Mouse (Mus musculus): ENCODE data around the gene Zfyve28.

DNA sequence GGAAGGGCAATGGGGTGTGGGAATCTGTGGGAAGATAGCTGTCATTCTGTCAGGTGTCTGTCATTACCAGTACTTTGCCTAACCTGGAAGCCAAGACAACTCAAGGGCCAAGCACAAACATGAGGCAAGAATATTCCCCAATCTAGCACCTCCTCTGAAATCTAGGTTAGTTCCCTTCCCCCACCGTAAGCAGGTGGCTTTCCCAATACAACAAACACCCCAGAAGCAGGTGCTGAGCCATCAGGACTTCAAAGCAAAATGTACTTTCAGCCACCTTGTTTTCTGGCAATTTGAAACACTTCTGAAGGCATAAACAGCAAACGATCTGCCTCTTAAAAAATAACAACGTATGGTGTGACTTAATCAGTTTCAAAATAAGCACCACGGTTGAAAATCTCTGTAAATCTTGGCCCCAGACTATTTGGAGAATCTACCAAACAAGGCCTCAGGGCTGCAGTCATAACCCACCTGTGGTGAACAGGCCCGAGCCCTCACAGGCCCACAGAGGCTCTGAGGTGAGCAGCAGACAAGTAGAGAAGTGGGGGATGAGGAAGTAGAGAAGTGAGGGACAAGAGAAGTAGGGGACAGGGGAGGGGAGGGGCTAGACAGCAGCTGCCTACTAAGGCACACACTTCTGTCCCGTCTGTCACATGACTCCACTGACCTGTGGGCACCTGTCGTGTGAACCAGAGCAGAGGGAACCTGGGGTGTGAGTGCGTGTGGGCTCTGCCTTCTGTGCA is 55.6 kb downstream of the Zfyve28 start:
- TF ChIP-seq POLR2A (IDR thresholded peaks at IDR 0.05; ENCODE audit: borderline replicate concordance, extremely low read depth, low read depth, low read length) (no peak), CTCF (IDR thresholded peaks at IDR 0.05; ENCODE audit: insufficient read depth, low read length) (no peak)

Data from lung, adult 2 months (tissue).